Mouse (Mus musculus) gastrocnemius, adult 18-20 months (tissue): ENCODE results near the gene Ttc5. TPM values are rescaled to one million over a fixed set of nuclear protein-coding genes. Genes with fewer than 3 reads are reported as not detected.
"Not testable (repeated sequence)": the region's sequence is repeated elsewhere in the genome, so short reads cannot be mapped to it uniquely, and the experiment has no call there.

ENCODE experiments used
- DNase-seq: peaks from one replicate; pipeline ENCODE4 v3.0.0; 2021; ENCODE audit warnings: low spot score
- long read RNA-seq, 2 experiments: library from polyadenylated mRNA; stranded (forward); transcript quantifications; one replicate each; pipeline ENCODE4 v2.0.0; 2021
- total RNA-seq, 2 experiments: library from RNA; stranded (reverse); gene quantifications; 2 replicates each; pipeline ENCODE4 v1.2.3; 2021

Gene Ttc5
- 1 to 10 TPM; 5.1 to 6.5 TPM for total RNA-seq
- long read RNA-seq, experiment 1, transcript Ttc5-201 (10 exons, 1,842 nt) = major isoform, 13 of 14 reads
- long read RNA-seq, experiment 1, partial matches to known transcripts = 0 of 14 reads
- long read RNA-seq, experiment 1, other reads (novel, unspliced or antisense) = 1 of 14 reads
- long read RNA-seq, experiment 2, transcript Ttc5-201 (10 exons, 1,842 nt) = major isoform, 9 of 11 reads
- long read RNA-seq, experiment 2, partial matches to known transcripts = 1 of 11 reads
- long read RNA-seq, experiment 2, other reads (novel, unspliced or antisense) = 1 of 11 reads

DNA sequence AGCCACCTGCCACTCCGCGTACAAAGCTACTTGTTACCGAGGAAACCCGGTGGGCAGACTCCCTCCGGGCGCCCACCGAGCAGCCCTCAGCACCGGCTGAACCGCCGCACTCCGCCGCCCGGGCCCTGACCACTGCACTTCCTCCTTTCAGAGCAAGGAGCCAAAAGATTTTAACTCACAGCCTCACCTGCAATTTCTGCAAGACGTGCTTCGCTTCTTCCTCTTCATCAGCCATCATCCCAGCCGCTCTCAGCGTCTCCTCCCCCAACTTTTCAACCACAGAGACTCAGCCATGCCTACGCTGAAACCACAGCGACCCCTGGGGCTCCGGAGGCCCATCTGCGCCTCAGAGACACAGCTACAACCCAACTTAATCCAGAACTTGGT, at the start of gene Ttc5:
TSS of gene Ttc5 (minus strand) at position 269 of the 387 bp plus-strand sequence.
- peak; percentile 89 for DNase-seq

- no peak for DNase-seq
Observed at GRCm38 (mm10) chr14:50834435-50834834, 49.1 kb upstream of the Ttc5 start.

DNA sequence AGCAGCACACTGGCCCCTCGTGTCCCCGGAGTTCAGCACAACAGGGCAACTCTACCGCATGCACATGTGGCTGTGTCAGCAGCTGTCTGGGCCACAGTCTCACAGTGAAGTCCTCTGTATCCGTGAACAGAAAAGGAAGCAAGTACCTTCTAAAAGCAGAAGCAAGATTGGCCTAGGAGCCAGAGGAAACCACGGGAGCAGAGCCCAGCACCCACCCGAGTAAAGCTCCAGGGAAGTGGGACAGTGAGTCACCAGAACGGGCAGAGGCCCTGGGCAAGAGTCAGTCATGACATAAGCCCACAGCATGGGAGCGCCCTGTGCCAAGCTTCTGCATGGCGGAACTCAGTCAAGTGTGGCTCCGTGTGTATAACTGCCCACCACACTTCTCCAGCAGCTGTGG, 48.6 kb upstream of the Ttc5 start:
- no peak for DNase-seq

GRCm38 (mm10) chr14:50829878-50830277, 44.6 kb upstream of the Ttc5 start:
- no peak for DNase-seq

DNA sequence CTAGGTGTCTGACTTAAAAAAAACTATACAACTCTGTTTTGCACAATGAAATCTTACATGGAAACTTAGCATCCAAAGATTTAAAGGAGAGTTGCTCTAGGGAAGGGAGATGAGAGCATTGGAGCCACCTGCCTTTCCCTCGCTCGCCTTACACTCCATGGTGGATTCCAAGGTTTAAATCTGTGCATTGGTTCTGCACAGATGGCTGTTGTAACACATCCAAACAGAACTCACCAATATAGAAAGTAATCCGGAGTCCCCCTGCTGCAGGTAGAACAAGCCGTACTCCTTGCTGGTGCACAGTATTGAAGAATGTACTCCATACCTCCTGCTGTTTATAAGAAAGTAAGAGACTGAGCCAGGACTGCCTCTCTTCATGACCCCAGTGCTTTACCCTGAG, 41.3 kb upstream of the Ttc5 start:
- DNase-seq = no peak

DNA sequence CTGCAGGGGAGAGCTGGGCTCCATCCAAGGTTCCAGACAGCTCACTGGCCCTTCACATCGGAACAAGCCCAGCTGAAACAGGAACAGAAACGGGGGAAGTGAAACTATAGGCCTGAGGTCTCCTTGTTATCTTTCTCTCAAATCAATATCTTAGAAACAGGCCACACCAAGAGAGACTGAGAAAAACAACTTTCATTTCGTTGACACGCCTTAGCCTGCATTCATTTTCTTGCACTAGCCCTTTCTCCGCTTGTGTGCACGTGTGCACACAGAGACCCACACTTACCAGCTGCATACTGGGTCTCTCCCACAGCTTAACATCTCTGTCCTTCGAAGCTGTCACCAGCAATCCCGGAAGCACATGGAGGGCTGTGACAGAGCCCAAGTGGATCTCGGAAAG, 38.9 kb upstream of the Ttc5 start:
- DNase-seq = no peak

GRCm38 (mm10) chr14:50823240-50823639, 37.9 kb upstream of the Ttc5 start:
- DNase-seq = no peak

GRCm38 (mm10) chr14:50813060-50813459, 27.7 kb upstream of the Ttc5 start:
- DNase-seq = no peak

GRCm38 (mm10) chr14:50807487-50808072, 22.3 kb upstream of the Ttc5 start, which contains the start of the genes Ccnb1ip1 and Parp2:
TSS of gene Ccnb1ip1 (minus strand) at chr14:50807732.
TSS of gene Parp2 (plus strand) at chr14:50807841.
- peak; percentile 98 for DNase-seq

- DNase-seq = not testable (repeated sequence)
Observed at GRCm38 (mm10) chr14:50806469-50806868, 21.1 kb upstream of the Ttc5 start.

GRCm38 (mm10) chr14:50804683-50805082, 19.4 kb upstream of the Ttc5 start:
- DNase-seq = no peak

GRCm38 (mm10) chr14:50802843-50803562, 17.7 kb upstream of the Ttc5 start:
- DNase-seq = no peak

DNA sequence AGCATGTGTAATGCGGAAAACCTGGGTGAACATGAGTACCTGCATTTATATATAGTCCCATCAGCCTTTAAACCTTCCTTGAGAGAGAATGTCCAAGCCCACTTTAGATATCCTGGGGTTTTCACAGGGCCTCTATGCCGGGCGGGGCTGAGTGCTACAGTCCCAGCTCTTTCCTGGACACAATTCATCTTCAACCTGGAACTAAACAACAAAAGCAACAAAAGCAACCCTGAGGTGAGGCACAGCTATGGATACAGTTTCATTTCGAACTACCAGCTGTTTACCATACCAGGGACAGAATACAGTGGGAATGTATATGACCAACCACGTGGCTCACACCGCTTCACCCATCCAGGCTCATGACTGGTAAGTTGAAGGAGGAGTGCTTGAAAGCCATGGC, 17.1 kb upstream of the Ttc5 start:
- no peak for DNase-seq

DNA sequence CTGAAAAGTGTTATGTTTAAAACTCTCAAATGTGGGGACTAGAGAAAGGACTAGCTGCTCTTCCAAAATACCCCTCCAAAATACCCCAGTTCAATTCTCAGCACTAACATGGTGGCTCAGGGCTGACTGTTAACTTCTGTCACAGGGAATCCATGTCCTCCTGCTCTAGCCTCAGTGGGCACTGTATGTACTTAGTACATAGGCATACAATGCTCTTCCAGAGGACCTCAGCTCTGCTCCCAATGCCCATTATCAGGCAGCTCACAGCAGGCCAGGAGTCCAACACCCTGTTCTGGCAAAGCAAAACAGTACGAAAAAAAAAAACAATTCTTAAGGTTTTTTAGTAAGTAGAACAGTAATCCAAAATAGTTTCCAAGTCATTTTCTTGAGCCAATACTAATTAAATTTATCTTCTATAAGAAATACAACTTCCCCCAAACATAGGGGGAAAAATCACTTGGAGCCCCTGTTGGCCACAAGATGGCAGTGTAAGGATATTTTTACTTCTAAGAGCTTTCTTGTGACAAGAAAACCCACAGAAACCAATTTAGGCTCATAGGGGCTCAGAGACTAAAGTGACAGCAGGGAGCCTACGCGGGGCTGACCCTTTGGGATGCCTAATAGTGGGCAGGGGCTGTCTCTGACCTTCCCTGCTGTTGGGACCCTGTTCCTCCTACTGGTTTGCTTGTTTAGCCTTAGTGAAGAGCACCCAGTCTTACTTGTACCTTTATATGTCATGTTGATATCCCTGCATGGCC, 14.4 kb upstream of the Ttc5 start:
- peak; percentile 44 for DNase-seq

GRCm38 (mm10) chr14:50798512-50798911, 13.2 kb upstream of the Ttc5 start:
- no peak for DNase-seq

GRCm38 (mm10) chr14:50796464-50796863, 11.1 kb upstream of the Ttc5 start:
- no peak for DNase-seq

DNA sequence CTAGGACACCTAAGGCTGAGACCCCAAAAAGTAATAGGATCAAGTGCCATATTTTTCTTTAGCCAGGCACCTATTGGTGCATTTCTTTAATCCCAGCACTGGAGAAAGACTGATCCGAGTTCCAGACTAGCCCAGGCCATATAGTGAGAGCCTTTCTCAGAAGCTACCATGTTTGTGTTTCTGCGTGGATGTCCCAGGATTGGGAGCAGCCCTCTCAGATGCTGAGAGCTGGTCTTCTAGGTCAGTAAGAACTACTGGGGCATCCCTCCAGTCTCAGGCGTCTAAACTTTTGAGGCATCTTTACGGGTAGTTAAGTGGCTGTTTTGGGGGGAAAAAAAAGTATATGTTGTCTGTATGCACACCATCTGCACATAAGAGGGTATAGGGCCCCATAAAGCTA, 10.6 kb upstream of the Ttc5 start:
- no peak for DNase-seq

DNA sequence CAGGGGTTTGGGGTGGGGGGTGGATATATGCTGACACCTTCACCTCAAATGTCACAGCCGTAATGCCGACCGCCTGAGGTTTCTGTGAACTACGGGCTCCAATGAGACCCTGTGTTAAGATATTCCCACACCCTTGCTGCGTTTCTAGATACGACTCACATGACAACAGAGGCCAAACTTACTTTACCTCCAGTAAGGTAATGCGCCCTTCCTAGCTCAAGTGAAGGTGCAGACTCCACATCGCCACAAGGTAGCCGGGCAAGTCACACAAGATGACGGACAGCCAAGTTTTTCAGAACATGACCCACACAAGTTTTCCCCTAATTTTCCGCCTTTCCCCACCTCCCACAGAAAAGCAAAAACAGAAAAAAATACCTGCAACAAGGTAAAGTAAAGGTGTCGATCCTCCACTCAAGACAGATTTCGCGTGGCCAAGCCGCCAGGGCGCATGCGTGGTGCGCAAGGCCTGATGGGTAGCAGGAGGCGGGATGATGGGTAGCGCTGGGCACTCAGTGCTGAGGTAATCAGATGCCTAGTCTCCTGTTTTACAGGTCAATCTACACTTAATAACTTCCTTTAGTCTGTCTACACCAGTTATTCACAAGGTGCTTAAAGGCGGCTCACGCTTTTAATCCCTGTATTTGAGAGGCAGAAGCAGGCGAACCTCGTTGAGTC, 10.1 kb upstream of the Ttc5 start:
- no peak for DNase-seq

DNA sequence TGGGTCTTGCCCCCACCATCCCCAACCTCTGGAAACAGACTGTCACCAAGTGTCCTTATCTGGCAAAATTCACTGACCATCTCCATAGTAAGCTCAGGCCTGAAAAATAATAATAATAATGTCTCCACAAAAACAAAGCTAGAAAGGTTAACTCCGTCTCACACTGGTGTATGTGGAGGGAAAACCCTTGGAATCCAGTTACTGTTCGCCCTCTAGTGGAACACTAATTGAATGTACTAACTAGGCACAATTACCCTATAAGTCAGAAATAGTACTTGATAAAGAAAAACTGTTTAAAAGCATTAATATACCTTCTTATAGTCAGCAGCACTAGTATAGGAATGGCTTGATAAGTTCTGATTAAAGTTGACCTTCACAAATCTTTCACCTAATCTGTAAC, 2.8 kb upstream of the Ttc5 start:
- no peak for DNase-seq

DNA sequence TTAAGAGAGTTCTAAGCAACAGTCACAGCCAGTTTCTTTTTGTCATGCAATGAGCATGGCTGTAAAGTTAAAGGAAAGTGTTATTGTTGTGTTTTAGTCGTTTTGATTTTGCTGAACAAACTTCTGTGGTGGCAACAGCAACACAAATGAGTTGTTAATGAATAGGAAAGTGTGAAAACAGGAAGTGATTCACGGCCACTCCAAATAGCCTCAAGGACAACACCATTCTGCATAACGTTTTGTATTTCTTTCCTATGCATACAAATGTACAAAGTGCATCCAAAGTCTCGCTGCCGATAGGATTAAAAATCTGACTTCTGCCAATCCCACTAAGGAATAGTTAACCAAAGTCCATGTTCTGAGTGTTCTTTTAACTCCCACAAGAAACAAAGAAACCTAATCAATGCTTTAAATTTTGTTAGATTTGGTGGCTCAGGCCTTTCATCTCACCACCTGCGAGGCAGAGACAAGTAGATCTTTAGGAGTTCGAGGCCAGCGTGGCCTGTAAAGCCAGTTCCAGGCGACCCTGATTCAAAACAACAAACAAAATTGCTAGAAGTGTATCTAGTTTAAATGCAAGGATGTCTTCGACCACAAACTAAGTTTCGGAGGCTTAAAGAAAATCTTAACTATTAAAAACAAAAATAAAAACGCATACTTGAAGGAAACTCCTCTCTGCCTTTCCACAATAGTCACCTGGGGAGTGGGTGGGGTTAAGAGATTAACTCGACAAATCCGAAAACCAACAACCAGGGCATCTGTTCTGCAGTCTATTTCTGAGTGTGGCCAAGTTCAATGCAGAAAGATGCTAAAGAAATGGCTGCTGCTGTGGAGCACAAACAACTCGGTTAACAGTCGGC, 698 bp downstream of the Ttc5 start:
- no peak for DNase-seq
